Mouse (Mus musculus): Measurements from ENCODE around the gene Lypd6b. TPM values are rescaled to one million over a fixed set of nuclear protein-coding genes. Genes with fewer than 3 reads are reported as not detected.

Lypd6b gene
- total and polyA plus RNA-seq, 2 experiments from 2014 or later, result 0.11 to 0.38 TPM

DNA sequence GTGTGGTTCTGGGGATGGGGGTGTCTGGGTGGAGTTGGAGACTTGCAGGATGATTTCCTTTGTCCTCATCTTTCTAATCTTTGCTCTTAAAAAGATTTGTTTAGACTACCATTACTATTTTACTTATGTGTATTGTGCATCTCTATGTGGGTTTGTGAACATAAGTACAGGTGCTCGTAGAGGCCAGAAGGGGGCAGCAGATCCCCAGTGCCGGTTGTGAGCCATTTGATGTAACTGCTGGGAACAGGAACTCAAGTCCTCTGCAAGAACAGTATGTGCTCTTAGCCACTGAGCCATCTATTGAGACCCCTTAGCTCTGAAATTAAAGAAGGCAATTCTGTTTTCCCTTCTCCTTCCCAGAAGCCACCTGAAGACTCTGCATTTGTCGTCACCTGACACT, 183.5 kb downstream of the Lypd6b start:
- no peaks in the 10 kb centered on the region for H3K27me3 ChIP-seq (ENCODE audit: control insufficient read depth, insufficient read depth, low read length)
- 83% methylated on average over 3 of the region's 3 CpGs for WGBS
- no peak overlapping the region for H3K9ac ChIP-seq (replicated peaks; ENCODE audit: low read depth, low read length)
- no peak for TF ChIP-seq CTCF (IDR thresholded peaks at IDR 0.05; ENCODE audit: low read depth)
- no peak for TF ChIP-seq EP300 (IDR thresholded peaks at IDR 0.05; ENCODE audit: low read depth)
- no peaks in the 10 kb centered on the region for H3K4me1 ChIP-seq (ENCODE audit: control insufficient read depth, insufficient read depth)
- H3K36me3 ChIP-seq (replicated peaks; ENCODE audit: control insufficient read depth, insufficient read depth, low read length), result no peaks in the 10 kb centered on the region
- DNase-seq (ENCODE audit: low spot score), result no peak
- H3K9me3 ChIP-seq (replicated peaks; ENCODE audit: control insufficient read depth, low read length), result no peaks in the 10 kb centered on the region
- H3K4me2 ChIP-seq (ENCODE audit: low read depth, low read length), result no peak overlapping the region
- H3K27ac ChIP-seq (ENCODE audit: low read depth), result no peak overlapping the region
- H3K4me3 ChIP-seq (ENCODE audit: low read depth, low read length), result no peak overlapping the region
- no peak for ATAC-seq (ENCODE audit: insufficient read depth, low read depth)

DNA sequence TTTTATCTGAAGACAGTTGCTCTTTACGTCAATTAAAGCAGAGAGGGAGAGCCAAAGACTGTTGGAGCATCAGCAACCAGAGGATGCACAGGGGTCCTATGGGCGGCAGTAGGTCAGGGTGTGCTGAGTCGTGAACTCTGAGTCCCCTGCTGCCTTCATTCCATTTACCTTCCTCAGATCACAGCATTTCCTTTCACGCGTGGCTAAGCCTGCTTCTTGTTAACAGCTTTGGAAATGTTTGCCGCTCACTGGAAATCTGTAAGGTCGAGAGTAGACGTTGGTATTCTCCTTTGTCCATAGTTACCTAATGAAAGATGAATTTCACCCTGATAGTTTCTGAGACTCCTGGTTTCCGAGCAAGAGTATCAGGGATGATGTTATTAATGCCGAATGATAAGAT, 191.1 kb downstream of the Lypd6b start:
- ATAC-seq (ENCODE audit: insufficient read depth, low read depth), result no peak
- H3K4me2 ChIP-seq (ENCODE audit: low read depth, low read length), result no peak overlapping the region
- H3K36me3 ChIP-seq (replicated peaks; ENCODE audit: control insufficient read depth, insufficient read depth, low read length), result no peaks in the 10 kb centered on the region
- H3K4me1 ChIP-seq (ENCODE audit: control insufficient read depth, insufficient read depth), result no peaks in the 10 kb centered on the region
- H3K27ac ChIP-seq (ENCODE audit: low read depth), result no peak overlapping the region
- 65% methylated on average over 10 of the region's 10 CpGs for WGBS
- H3K27me3 ChIP-seq (ENCODE audit: control insufficient read depth, insufficient read depth, low read length), result no peaks in the 10 kb centered on the region
- H3K4me3 ChIP-seq (ENCODE audit: low read depth, low read length), result no peak overlapping the region
- H3K9me3 ChIP-seq (replicated peaks; ENCODE audit: control insufficient read depth, low read length), result no peaks in the 10 kb centered on the region
- H3K9ac ChIP-seq (replicated peaks; ENCODE audit: low read depth, low read length), result no peak overlapping the region
- TF ChIP-seq CTCF (IDR thresholded peaks at IDR 0.05; ENCODE audit: low read depth) (no peak), EP300 (IDR thresholded peaks at IDR 0.05; ENCODE audit: low read depth) (no peak)
- no peak for DNase-seq (ENCODE audit: low spot score)

DNA sequence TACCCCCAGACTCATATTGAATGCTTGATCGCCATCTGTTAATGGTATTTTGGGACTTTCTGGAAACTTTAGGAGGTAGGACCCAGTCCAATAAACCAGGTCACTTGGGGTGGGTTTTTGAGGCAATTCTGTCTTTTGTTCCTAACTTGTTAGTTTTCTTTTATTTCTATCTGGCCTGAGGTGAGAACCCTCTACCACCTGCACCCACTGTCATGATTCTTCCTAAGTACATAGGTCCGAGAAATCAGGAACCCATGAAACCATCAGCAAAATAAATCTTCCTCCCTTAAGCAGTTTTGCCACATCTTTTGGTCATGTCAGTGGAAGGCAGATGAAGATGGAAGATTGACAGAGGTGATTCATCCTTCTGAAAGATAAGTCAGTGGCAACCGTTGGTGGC, 192.5 kb downstream of the Lypd6b start:
- Histone ChIP-seq H3K36me3 (replicated peaks; ENCODE audit: control insufficient read depth, insufficient read depth, low read length) (no peaks in the 10 kb centered on the region), H3K9ac (replicated peaks; ENCODE audit: low read depth, low read length) (no peak overlapping the region), H3K4me1 (ENCODE audit: control insufficient read depth, insufficient read depth) (no peaks in the 10 kb centered on the region), H3K27ac (ENCODE audit: low read depth) (no peak overlapping the region), H3K4me3 (ENCODE audit: low read depth, low read length) (no peak overlapping the region), H3K4me2 (ENCODE audit: low read depth, low read length) (no peak overlapping the region), H3K9me3 (replicated peaks; ENCODE audit: control insufficient read depth, low read length) (no peaks in the 10 kb centered on the region), H3K27me3 (ENCODE audit: control insufficient read depth, insufficient read depth, low read length) (no peaks in the 10 kb centered on the region)
- ATAC-seq (ENCODE audit: insufficient read depth, low read depth) (no peak), DNase-seq (ENCODE audit: low spot score) (no peak)
- no peak for TF ChIP-seq EP300 (IDR thresholded peaks at IDR 0.05; ENCODE audit: low read depth)
- no peak for TF ChIP-seq CTCF (IDR thresholded peaks at IDR 0.05; ENCODE audit: low read depth)
- WGBS, result 85% methylated on average over 3 of the region's 3 CpGs

DNA sequence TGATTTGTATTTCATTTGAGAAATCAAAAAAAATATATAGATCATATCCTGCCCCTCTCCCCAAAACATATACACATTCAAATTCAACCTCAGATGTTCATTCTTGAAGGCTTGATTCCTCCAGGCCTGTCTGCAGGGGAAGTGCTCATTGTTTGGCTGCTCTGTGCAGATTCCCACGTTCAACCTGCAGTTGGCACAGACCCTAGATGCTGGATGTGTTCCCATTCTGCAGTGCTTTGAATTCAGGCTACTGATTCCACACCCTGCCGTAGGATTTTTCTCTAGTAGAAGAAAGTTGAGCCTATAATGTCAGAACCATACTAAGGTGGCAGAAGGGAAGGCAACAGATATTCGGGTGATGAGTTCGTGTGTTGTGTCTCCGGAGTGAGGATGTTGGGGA, 195.5 kb downstream of the Lypd6b start:
- Histone ChIP-seq H3K27me3 (ENCODE audit: control insufficient read depth, insufficient read depth, low read length) (no peaks in the 10 kb centered on the region), H3K4me2 (ENCODE audit: low read depth, low read length) (no peak overlapping the region), H3K9me3 (replicated peaks; ENCODE audit: control insufficient read depth, low read length) (no peaks in the 10 kb centered on the region), H3K36me3 (replicated peaks; ENCODE audit: control insufficient read depth, insufficient read depth, low read length) (no peaks in the 10 kb centered on the region), H3K27ac (ENCODE audit: low read depth) (no peak overlapping the region), H3K4me1 (ENCODE audit: control insufficient read depth, insufficient read depth) (no peaks in the 10 kb centered on the region), H3K9ac (replicated peaks; ENCODE audit: low read depth, low read length) (no peak overlapping the region), H3K4me3 (ENCODE audit: low read depth, low read length) (no peak overlapping the region)
- ATAC-seq (ENCODE audit: insufficient read depth, low read depth), result no peak
- no peak for DNase-seq (ENCODE audit: low spot score)
- WGBS, result 55% methylated on average over 5 of the region's 5 CpGs
- TF ChIP-seq CTCF (IDR thresholded peaks at IDR 0.05; ENCODE audit: low read depth) (no peak), EP300 (IDR thresholded peaks at IDR 0.05; ENCODE audit: low read depth) (no peak)

DNA sequence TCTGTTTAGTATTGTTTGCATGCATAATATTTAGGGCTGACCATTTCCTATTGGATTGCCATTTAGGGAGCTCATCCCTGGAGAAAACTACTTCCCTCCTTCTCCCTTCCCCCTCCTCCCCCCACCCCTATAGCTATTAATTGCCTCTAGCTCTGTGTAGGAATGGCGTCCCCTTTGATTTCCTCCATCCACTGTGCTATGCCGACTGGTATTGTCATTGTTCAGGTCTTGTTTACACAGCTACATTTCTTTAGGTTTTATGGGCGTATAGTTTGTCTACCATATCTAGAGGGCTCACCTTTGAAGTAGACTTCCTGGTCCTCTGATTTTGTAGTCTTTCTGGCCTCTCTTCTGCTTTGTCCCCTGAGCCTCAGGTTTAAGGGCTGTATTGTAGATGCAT, 197.3 kb downstream of the Lypd6b start:
- ATAC-seq (ENCODE audit: insufficient read depth, low read depth) (no peak), DNase-seq (ENCODE audit: low spot score) (no peak)
- Histone ChIP-seq H3K36me3 (replicated peaks; ENCODE audit: control insufficient read depth, insufficient read depth, low read length) (no peaks in the 10 kb centered on the region), H3K27me3 (ENCODE audit: control insufficient read depth, insufficient read depth, low read length) (no peaks in the 10 kb centered on the region), H3K27ac (ENCODE audit: low read depth) (no peak overlapping the region), H3K4me2 (ENCODE audit: low read depth, low read length) (no peak overlapping the region), H3K9ac (replicated peaks; ENCODE audit: low read depth, low read length) (no peak overlapping the region), H3K4me3 (ENCODE audit: low read depth, low read length) (no peak overlapping the region), H3K4me1 (ENCODE audit: control insufficient read depth, insufficient read depth) (no peaks in the 10 kb centered on the region), H3K9me3 (replicated peaks; ENCODE audit: control insufficient read depth, low read length) (no peaks in the 10 kb centered on the region)
- no peak for TF ChIP-seq CTCF (IDR thresholded peaks at IDR 0.05; ENCODE audit: low read depth)
- no peak for TF ChIP-seq EP300 (IDR thresholded peaks at IDR 0.05; ENCODE audit: low read depth)
- WGBS, result 63% methylated on average over 3 of the region's 3 CpGs

DNA sequence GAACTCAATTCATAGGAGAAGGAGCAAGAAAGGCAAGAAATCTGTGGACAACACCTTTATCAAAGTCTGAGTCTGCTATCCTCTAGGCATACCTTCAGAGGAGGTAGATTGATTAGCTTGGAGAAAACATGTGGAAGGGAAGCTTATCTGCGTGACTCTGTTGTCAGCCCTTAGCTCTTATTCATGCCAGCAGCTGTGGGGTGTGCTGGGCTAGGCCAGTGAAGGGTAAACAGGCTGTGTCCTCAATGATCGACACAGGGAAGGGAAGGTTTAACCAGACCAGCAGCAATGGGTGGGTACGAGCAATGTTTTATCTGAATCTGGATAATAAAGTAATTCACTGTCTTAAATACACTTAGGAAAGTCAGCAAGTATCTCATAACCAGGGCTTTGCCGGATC, 208.4 kb downstream of the Lypd6b start:
- no peaks in the 10 kb centered on the region for H3K4me1 ChIP-seq (ENCODE audit: control insufficient read depth, insufficient read depth)
- no peaks in the 10 kb centered on the region for H3K36me3 ChIP-seq (replicated peaks; ENCODE audit: control insufficient read depth, insufficient read depth, low read length)
- H3K4me3 ChIP-seq (ENCODE audit: low read depth, low read length), result no peak overlapping the region
- H3K4me2 ChIP-seq (ENCODE audit: low read depth, low read length), result no peak overlapping the region
- WGBS, result 45% methylated on average over 4 of the region's 4 CpGs
- ATAC-seq (ENCODE audit: insufficient read depth, low read depth), result no peak
- no peak for TF ChIP-seq EP300 (IDR thresholded peaks at IDR 0.05; ENCODE audit: low read depth)
- no peak for TF ChIP-seq CTCF (IDR thresholded peaks at IDR 0.05; ENCODE audit: low read depth)
- no peaks in the 10 kb centered on the region for H3K9me3 ChIP-seq (replicated peaks; ENCODE audit: control insufficient read depth, low read length)
- DNase-seq (ENCODE audit: low spot score), result no peak
- no peak overlapping the region for H3K27ac ChIP-seq (ENCODE audit: low read depth)
- H3K27me3 ChIP-seq (ENCODE audit: control insufficient read depth, insufficient read depth, low read length), result no peaks in the 10 kb centered on the region
- H3K9ac ChIP-seq (replicated peaks; ENCODE audit: low read depth, low read length), result no peak overlapping the region

Data from heart, postnatal 0 days (tissue).